Mouse (Mus musculus) kidney, adult 18-20 months (tissue): ENCODE results near the gene Lefty2.

Experiments
- DNase-seq: peaks from one replicate; pipeline ENCODE4 v3.0.0; 2021

Lefty2 gene

DNA sequence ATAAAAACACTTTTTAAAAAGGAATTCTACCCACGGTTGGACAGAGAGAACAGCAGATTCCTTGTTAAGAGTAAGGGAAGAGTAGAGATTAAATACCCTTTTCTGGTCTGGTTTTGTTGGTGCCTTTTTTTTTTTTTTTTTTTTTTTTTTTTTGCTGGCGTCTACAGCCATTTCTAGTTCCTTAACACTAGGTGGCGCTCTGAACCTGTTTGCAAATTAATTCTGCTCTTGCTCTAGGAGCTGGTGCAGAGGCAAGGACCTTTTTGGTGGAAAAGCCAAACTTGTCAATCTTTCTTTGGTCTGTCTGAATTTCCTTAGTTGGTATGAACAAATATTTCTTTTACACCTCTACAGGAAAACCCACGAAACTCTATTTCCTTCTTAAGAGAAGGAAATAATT lies 8.2 kb downstream of the Lefty2 start:
- no peak for DNase-seq

GRCm38 (mm10) chr1:180902915-180903314 lies 10.0 kb downstream of the Lefty2 start:
- DNase-seq = no peak

DNA sequence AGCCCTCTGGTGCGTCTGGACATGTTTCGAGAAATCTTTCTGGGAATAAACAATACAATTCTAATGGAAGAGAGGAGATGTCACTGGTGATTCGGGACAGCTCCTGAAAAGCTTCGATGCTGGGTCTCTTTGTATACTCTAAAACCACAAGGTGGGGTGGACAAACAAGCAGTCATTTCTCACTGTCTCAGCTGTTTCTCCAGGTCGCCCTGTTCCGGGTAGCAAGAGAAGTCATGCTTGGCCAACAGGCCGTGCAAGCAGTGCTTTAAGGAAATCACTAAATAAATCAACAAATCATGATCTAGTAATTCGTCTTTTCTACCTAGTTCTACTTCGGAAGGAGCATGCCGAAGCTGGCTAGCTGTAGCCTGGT lies 10.7 kb downstream of the Lefty2 start:
- no peak for DNase-seq

DNA sequence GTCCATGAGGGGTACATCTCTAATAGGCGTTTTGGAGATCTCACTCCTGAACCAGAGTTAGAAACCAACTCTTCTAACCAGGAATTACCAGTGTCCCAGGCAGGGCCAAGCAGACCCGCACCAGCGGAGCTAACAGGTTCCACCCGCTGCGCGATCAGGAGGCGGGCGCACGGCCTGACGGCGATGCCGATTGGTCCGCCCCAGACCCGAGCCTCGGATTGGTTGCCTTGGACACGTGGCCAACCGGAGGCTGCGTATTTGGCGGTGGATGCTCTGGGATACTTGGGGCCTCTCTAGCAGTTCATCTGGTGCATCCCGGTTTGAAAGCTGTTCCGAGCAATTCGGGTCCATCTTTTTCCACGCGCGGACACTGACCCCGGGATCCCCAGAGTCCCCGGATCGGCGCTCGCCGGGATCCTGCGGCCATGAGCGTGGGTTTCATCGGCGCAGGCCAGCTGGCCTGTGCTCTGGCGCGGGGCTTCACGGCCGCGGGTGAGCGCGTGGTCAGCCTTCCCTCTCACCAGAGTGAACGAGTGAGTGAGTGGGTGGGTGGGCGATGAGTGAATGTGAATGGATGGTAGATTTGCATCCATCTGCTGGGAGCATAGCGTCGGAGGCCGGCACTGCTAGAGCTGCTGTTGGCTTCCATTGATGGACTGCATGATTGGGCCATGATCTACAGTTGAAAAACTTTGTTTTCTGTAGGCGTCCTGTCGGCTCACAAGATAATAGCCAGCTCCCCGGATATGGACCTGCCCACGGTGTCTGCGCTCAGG lies 11.3 kb downstream of the Lefty2 start, which contains the start of gene Pycr2:
Gene Pycr2, plus strand, starts transcription at position 255 of the 776 bp plus-strand sequence.
- peak; percentile 93 for DNase-seq

GRCm38 (mm10) chr1:180904815-180905080 lies 11.8 kb downstream of the Lefty2 start:
- no peak for DNase-seq

GRCm38 (mm10) chr1:180905307-180905706 lies 12.4 kb downstream of the Lefty2 start:
- DNase-seq = no peak

DNA sequence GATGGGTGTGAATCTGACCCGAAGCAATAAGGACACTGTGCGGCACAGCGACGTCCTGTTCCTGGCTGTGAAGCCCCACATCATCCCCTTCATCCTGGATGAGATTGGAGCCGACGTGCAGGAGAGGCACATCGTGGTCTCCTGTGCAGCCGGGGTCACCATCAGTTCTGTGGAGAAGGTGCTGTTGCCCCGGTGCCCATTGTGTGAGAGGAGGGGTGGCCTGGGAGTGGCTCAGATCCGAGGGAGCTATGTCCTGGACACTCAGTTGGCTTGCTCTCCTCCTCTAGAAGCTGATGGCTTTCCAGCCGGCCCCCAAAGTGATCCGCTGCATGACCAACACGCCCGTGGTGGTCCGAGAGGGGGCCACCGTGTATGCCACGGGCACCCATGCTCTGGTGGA lies 13.0 kb downstream of the Lefty2 start:
- DNase-seq = no peak

DNA sequence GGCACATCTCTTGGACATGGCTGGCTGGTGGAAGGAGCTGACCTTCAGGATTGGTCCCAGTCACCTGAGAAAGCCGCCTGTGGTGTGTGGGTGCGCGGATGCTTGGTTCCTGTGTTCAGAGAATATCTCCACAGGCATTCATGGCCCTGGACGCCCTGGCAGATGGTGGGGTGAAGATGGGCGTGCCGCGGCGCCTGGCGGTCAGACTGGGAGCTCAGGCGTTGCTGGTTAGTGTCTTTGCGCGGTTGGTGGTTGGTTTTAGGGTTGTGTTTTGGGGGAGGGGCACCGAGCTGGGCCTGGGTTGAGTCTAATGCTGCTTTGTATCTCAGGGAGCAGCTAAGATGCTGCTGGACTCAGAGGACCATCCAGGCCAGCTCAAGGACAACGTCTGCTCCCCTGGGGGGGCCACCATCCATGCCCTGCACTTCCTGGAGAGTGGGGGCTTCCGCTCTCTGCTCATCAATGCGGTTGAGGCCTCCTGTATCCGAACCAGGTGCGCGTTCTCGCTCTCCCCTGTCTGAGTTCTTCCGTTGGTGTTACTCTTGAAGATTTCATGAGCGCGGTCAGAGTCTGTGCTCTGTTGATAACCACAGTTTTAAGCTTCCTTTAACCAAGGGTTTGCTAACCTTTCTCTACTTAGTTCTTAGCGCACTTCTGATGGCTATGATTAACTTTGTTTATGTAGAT lies 13.7 kb downstream of the Lefty2 start:
- DNase-seq = no peak

DNA sequence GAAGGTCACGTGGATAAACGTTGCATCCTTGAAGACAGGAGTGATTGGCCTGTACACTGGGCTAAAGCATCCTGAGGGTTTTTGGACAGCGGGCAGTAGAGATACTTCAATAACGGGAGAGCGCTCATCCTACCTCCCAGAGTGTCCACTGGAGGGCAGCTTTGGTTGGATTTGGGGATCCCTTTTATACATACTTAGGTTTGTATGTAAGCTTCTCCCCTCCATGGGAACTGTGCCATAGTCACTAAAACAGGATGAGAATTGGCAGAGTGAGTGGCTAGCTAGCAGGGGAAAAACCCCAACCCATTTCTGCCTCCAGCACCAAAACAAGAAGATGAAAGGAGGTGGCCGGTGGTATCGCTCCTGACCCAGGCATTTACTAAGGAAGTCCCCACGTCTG lies 18.2 kb downstream of the Lefty2 start:
- DNase-seq = no peak

GRCm38 (mm10) chr1:180911653-180912287 lies 18.9 kb downstream of the Lefty2 start:
- DNase-seq = no peak

- no peak for DNase-seq
These were observed 19.9 kb downstream of the Lefty2 start for GRCm38 (mm10) chr1:180912792-180913191.

GRCm38 (mm10) chr1:180913797-180914196 lies 20.9 kb downstream of the Lefty2 start:
- DNase-seq = no peak

DNA sequence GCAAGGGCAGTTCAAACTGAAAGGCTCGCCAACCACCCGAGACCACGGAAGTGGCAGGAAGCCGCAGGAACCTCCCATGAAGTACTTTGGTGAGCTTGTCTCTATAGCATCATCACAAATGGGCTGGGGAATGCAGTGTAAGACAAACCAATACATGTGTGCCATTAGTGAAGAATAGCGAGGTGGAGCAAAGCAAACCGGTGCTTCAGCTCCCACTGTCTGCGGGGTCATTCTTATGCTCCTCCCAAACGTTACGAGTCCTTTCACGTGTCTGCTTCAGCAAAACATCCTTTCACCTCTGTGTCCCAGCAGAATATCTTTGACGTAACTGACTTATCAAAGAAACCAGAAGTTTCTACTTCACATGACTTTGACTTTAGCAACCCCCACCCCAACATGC lies 23.5 kb downstream of the Lefty2 start:
- no peak for DNase-seq

DNA sequence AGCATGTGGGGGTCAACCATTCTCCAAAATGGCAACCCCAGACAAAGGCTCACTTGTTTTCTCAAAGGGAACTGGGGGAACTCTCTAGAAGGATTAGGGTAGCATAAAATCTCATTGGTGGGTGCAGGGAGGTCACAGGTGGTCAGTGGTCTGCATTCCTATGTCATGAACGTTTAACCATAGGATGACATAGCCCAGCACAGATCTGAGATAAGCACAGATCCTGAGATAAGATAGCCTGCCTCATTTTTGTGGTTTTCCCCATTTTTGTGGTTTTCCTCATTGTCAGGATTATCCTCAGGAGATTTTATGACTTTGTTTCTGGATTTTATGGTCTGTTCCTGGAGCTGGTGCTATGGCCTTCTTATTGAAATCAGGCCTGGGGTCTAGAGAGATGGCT lies 24.1 kb downstream of the Lefty2 start:
- no peak for DNase-seq

DNA sequence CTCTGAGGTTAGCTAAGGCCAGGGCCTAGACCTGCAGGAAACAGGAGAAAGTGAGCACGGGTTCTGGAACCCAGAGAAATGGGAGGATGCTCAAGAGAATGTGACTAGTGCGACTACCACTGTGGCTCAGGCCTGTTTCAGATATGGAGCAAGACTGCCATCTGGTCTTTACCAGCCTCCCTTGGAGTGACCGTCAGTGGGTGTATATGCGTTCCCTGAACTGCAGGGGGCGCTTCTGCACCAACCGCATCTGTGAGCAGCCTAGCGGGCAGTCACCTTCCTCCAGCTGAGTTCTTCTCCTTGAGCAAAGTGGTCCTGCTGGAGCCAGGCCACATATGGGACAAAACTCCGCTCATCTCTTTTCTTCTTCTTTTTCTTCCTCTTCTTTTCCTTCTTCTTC lies 26.8 kb downstream of the Lefty2 start:
- DNase-seq = no peak

DNA sequence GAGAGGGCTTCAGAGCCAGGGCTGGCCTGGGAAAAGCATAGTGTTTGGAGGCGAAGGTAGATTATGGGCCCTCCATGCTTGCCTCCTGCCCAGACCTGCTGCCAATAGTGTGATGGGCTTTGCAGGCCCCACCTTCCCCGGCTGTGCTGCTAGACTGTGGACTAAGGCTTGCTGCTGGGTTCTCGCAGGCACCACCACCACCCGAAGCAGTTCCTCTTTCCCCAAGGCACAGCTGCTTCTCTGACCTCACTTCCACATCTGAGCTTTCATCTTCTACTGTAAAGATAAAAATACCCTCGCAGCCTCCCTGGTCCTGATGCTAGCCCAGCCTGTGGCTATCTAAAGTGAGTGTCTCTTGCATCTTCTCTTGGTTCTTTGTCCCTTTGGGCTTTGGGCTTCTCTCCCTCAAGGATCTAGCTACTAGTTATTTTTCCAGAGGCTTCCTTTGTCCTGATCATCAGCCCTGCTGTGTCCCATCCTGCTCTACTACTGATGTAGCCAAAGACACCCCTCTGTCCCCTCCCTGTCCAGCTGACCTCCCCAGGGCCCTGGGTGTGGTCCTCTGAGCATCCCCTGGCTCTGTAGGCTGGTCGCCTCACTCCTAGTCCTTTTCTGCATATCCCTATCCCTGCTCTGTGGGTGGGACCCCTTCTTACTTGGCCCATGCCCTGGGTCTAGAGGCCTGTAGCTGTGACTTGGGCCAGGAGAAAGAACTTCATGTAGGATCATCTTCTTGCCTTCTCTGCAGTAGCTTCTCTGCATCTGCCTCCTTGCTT lies 29.6 kb downstream of the Lefty2 start:
- no peak for DNase-seq

DNA sequence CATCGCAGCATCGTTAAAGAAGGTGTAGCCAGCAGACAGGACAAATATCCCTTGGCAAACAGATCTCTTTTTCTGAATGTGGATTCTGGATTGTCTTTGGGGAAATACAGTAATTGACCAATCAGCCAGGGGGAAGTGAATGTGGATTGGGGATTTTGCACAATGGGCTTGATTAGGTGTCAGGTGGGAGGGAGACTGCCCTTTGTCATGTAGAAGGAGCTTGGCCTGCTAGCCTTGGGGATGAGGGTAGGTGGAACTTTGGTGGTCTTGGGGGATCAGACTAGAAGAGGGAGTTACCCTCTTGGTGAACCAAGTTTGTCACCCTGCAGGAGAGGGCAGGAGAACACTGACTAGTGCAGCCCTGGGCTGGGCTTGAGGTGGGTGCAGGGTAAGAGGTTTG lies 31.8 kb downstream of the Lefty2 start:
- no peak for DNase-seq

DNA sequence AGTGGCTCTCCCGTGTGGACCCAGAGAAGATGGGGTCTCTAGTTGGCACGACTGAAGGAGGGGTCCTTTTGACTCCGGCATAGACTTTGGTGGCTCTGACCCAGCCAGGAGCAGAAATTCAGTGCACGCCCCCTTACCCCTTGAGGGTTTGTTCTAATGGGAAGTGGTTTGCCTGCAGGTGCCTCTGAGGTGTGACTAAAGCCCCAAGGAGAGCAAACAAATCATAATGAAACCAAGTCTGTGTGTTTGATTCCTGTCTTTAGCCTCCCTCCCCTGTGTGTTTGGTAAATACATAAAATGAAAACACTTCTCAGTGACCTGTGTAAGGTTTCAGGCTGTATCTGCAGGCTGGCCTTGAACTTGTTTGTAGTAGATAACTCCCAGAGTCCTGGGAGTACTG lies 33.4 kb downstream of the Lefty2 start:
- DNase-seq = no peak

DNA sequence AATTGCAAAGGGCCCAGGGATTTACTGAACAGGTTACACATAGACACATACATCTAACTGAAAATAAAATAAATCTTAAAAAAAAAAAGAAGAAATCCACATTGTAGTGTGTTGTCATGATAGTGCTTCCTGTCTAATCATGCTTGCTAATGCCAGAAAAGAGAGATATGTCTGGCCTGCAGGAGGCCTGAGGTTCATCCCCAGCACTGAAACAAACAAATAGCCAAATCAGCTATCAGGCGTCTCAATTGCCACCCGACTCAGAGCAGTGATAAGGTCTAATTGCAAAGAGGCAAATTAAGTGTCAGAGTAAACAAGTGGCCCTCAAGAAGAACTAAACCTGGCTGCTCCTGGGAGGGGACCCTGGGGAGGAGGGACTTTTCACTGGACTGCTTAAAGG lies 36.7 kb downstream of the Lefty2 start:
- no peak for DNase-seq

DNA sequence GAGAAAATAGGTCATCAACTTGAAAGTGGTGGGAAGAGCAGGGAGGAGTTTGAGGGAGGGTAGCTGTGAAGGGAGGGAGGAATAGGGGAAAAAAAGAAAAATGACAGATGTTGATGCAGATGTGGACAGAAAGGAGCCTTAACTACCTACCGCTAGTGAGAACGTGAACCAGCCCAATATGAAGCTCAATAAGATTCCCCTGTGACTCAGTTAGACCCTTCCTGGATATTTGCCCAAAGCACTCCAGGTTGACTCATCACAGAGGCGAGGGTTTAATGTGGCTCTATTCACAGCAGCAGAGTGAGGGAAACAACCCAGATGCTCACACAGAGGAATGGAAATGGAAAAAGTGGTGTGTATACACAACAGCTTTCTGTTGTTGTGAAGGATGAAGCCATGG lies 38.2 kb downstream of the Lefty2 start:
- no peak for DNase-seq

DNA sequence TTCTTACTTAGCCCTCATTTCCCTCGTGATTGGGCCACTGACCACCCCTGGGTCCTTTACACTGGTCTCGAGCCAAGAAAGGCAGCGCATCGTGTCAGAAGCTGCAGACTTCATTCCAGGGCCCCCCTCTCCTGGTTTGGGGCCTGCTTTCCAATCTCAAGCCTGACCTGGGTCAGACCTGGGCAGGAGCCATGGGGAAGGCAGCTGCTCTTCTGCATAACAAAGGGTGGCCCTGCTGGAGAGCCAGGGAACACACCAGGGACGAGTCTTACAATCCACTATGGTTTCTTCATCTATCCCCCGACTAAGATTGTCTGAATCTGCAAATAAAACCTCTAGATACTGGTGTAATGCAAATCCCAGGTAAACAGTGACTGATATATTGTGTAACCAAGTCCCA lies 40.8 kb downstream of the Lefty2 start:
- no peak for DNase-seq

DNA sequence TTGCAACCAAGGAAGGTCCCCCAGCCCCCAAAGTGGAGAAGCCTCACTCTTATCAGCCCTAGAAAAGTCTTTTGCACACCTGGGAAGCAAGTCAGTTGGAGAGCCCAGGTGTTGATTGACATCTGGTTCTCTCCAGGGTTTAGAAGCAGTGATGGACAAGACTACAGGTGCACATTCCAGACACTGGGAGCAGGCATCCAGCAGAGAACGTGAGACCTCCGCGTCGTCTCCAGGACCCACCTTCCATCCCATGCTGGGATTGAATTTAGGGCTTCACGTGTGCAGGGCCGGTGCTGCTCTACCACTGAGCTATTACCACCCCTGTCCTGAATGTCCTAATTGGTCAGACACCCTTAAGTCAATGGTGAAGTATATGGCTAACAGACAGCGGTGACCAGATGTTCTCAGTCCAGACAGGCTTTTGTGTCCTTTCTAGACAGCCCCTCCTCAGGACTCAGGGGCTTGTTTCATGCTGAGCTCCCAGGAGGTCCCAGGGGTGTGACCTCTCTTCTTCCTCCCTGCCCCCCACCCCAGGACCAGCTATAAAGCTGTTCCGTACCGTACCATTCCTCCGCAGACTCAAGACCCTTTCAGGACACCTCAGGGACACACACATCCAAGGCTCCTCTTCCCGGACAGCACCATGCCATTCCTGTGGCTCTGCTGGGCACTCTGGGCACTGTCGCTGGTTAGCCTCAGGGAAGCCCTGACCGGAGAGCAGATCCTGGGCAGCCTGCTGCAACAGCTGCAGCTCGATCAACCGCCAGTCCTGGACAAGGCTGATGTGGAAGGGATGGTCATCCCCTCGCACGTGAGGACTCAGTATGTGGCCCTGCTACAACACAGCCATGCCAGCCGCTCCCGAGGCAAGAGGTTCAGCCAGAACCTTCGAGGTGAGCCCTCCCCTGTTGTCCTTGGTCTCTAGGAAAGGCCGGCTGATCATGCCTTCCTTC lies 41.8 kb downstream of the Lefty2 start, which contains the start of gene Lefty1:
Gene Lefty1, plus strand, starts transcription at position 556 of the 953 bp plus-strand sequence.
- no peak for DNase-seq
